Mouse (Mus musculus): ENCODE data around the gene Cop1.

GRCm38 (mm10) chr1:159286833-159287232, 54.7 kb downstream of the Cop1 start:
- no peak for TF ChIP-seq CTCF (IDR thresholded peaks at IDR 0.05; ENCODE audit: borderline replicate concordance, insufficient read depth, low read length)
- TF ChIP-seq POLR2A (IDR thresholded peaks at IDR 0.05; ENCODE audit: low read depth, low read length) = no peak

All from embryonic fibroblast, embryonic 13.5 days (primary cell).